Mouse (Mus musculus) adrenal gland (tissue): ENCODE measurements around the gene Atl2.

Source experiments
- intact Hi-C: fragments of 180-260 bp; cut with DNase I; formaldehyde crosslinking; loops from one replicate; pipeline ENCODE4 v1.15.1; 2025

Atl2 gene

DNA sequence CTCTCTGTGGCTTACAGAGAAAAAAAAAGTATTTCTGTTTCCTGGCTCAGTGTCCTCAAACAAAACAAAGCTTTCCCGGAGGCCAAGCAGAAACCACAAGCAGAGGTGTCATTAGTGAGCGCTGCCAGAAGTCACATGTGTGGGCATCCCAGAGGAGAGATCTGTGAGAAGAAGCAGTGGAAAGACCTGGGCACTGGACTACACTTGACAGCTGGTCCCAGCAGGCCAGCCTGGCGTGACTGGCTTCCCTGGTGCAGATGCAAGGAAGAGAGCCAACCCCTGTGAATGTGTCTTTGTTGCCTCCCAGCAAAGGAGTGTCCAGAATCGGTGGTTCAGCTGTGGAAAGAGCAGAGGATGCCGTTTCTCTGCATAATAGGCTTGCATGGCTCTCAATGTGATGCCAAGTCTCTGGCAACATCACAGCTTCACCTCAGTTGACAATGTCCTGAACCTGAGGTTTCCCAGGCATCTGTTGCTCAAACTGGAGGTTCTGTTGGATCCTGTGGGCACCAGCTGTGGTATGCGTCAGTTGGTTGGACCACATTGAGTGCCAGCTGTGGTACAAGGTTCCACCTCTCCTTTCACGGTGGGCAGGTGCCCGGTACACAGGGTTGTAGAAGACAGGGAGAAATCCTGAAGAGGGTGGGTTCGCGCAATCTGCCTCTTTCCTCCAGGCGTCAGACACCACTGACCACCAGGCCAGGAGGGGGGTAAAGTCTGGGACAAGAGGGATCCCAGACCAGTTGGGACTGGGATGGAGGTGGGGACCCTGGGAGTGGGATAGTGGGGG lies 70.5 kb downstream of the Atl2 start:
- intact Hi-C loops = no loop called here

- intact Hi-C loops = loop anchor here (5.0 kb wide), 1 partner anchor 37 kb away; no protein-coding TSS in a partner anchor
Observed at GRCm38 (mm10) chr17:79824406-79824805, 71.5 kb downstream of the Atl2 start.

DNA sequence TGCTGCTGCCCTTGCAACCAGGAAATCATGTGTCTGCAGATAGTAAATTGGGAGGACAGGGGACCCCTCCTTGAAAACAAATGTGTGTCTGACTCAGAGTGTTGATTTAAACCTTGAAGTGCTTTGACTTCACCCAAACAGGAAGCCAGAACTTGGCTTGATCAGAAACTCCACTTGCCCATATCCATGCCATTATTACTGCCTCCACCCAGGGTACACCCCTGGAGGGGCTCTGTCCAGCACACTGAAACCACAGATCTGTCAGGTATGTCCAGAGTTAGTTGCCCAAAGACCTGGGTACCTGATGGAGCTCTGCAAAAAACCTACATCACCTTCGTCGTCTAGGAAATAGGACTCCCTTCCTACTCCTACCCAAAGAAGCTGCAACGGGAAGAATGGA lies 77.0 kb downstream of the Atl2 start:
- intact Hi-C loops = no loop called here

DNA sequence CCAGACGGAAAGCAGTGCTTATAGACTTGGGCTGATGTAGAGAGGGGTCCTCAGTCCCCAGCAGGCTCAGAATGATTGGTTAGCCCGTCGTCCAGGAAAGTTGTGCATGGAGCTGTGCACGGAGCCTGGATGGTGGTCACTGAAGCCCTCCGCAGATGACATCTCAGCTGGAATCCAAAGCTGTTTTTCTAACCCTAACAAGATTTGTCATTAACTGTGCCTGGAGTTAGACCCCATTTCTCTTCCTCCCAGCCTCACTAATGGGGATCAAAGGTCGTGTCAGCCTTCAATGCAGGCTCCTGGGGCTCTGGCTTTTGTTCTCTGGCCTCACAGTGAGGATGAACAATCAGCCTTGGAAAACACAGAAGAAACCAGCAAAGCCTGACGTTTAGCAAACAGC lies 77.9 kb downstream of the Atl2 start:
- intact Hi-C loops = no loop called here

- intact Hi-C loops = no loop called here
Observed at GRCm38 (mm10) chr17:79817551-79817950, 78.4 kb downstream of the Atl2 start.

DNA sequence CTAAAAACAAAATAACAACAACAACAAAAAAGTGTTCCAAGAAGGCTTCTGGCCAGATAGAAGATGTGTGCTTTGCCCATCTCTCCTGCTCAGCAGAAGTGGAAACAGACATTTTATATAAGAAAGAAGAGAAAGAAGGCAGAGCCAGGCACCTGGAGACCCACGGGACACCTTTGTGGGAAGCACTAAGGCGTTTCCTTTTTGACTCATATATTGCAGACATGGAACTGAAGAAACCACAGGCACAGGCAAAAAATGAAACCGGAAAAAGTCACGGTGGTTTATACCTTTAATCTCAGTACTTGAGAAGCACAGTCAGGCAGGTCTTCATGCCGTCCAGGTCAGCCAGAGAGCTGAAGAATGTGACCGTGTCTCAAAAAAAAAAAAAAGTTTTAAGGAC lies 79.0 kb downstream of the Atl2 start:
- intact Hi-C loops = no loop called here

- intact Hi-C loops = no loop called here
Observed at GRCm38 (mm10) chr17:79810421-79810820, 85.5 kb downstream of the Atl2 start.

DNA sequence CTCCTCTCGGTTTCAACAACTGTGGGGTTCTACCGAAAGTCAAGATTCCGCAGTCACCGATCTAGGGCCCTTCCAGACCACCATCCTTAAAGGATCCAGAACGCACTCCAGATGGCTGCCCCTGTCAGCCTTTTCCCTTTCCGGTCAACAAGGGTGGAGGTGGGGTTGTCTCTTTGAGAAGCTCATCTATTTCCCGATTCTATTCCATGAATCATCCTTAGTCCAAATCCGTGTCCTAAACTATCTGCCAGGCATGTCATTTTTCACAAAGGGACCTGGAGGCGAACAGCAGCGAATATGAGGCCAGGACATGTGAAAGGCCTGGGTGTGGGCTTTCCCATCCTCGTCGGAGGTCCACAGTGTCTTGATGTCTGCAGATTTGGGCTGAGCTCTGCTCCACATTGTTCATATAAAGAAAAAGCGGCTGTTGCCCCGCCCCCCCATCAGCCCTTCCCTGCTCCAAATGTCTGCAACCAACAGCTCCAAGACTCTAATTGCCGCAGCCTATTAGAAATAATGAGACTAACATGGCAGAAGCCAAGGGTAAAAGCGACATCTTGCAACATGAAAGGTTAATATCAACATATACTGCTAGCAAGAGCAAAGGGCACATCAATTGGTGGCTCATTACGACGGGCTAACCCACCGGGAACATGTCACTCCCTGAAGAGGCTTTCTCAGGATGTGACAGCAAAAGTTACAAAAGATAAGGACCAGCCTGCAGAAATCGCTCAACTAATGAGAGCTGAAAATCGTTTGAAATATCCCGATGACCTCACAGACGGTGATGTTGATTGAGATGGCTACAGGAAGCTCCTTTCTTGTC lies 86.2 kb downstream of the Atl2 start:
- intact Hi-C loops = no loop called here

GRCm38 (mm10) chr17:79807237-79807930 lies 88.5 kb downstream of the Atl2 start:
- intact Hi-C loops = no loop called here

DNA sequence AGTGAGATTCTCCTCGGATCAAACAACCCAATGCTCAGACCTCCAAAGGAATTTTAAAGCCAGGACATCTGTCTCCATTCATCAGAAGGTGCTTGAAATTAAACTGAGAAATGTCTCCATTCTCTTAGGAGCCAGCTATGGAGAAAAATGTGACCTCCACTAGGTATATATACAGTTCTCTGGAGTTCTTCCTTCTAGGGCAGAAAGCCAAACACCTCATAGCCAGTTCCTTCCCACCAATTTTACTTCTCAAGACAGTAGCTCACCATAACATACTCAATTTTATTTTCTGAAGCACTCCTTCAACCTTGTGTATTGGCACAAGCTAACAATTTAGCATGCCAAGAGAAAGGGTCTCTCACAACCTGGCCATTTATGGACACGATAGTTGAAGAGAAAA lies 91.2 kb downstream of the Atl2 start:
- intact Hi-C loops = no loop called here

- intact Hi-C loops = no loop called here
Observed at GRCm38 (mm10) chr17:79802056-79802455, 93.9 kb downstream of the Atl2 start.

DNA sequence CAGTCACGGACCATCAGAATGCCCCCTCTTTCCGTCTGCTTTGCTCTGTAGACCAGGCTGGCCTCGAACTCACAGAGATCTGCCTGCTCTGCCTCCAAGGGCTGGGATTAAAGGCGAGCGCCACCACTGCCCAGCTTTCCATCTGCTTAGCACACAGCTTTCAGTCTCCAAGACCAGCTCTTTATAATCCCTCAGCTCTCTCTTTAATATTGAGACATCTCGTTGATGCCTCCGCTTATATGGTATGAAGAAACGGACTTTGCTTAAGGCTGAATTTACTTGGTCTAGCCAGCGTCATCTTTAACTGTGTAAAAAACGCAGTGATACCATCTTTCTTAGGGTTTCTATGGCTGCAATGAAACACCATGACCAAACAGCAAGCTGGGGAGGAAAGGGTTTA lies 97.1 kb downstream of the Atl2 start:
- intact Hi-C loops = no loop called here
